Mouse (Mus musculus) liver, adult 2 months (tissue): ENCODE measurements around the gene Timm9. TPM values are rescaled to one million over a fixed set of nuclear protein-coding genes. Genes with fewer than 3 reads are reported as not detected.

Experiments
- DNase-seq: peaks from one replicate; pipeline ENCODE4 v3.0.0-alpha.2; 2011; ENCODE audit warnings: low read depth, low spot score; ENCODE audit errors: extremely low read depth
- H3K27ac ChIP-seq: fragments of 200-500 bp; replicated peaks from 2 replicates; pipeline ENCODE4 v1.5.1; 2012; ENCODE audit warnings: low read depth, mild to moderate bottlenecking, control low read depth, inconsistent platforms, low read length; ENCODE audit not compliant: insufficient read depth
- H3K27me3 ChIP-seq: fragments of 200-500 bp; 2 replicates; pipeline ENCODE4 v1.6.1; 2012; ENCODE audit warnings: mild to moderate bottlenecking, moderate library complexity, low read length, inconsistent platforms; ENCODE audit not compliant: control insufficient read depth, insufficient read depth
- H3K36me3 ChIP-seq: fragments of 200-500 bp; 2 replicates; pipeline ENCODE4 v1.6.1; 2012; ENCODE audit warnings: low read length, inconsistent platforms; ENCODE audit not compliant: control insufficient read depth, insufficient read depth
- H3K4me1 ChIP-seq: fragments of 200-500 bp; 2 replicates; pipeline ENCODE4 v1.6.1; 2011; ENCODE audit warnings: low read length; ENCODE audit not compliant: control insufficient read depth, insufficient read depth
- H3K4me3 ChIP-seq: fragments of 200-500 bp; 2 replicates; pipeline ENCODE4 v1.5.1; 2011; ENCODE audit warnings: low read depth, mild to moderate bottlenecking, control low read depth, low read length, moderate library complexity; ENCODE audit not compliant: insufficient read depth
- H3K79me2 ChIP-seq: fragments of 200-500 bp; 2 replicates; pipeline ENCODE4 v1.6.1; 2012; ENCODE audit warnings: inconsistent platforms, mild to moderate bottlenecking, low read length, moderate library complexity; ENCODE audit not compliant: control insufficient read depth, insufficient read depth
- H3K9ac ChIP-seq: fragments of 200-500 bp; 2 replicates; pipeline ENCODE4 v1.6.1; 2012; ENCODE audit warnings: low read depth, mild to moderate bottlenecking, control low read depth, inconsistent platforms, low read length
- CTCF ChIP-seq: fragments of 200-500 bp; IDR thresholded peaks from 2 replicates; pipeline ENCODE4 v1.5.1; 2011; ENCODE audit warnings: low read depth, low read length, control low read depth
- POLR2A ChIP-seq: fragments of 200-500 bp; IDR thresholded peaks from 2 replicates; pipeline ENCODE4 v1.6.1; 2011; ENCODE audit warnings: low read length, control low read depth; ENCODE audit not compliant: insufficient read depth; ENCODE audit errors: extremely low read depth
- WGBS: fragments of 180-500 bp; shearing (Covaris S2); methylation state at CpG from one replicate; pipeline ENCODE4 v1.1.7; 2018; 5-methylcytosine and 5-hydroxymethylcytosine counted together
- polyA plus RNA-seq: library from polyadenylated mRNA; depleted of rRNA; stranded (reverse); fragments of >200 nt; gene quantifications from 2 replicates; pipeline ENCODE4 v1.2.3, GENCODE M21; 2012
- total RNA-seq: library from RNA; depleted of rRNA; stranded (reverse); fragments of >200 nt; gene quantifications from 2 replicates; pipeline ENCODE4 v1.2.3, GENCODE M21; 2014

Gene Timm9
- total and polyA plus RNA-seq, 2 experiments: 12.0 to 27.8 TPM

DNA sequence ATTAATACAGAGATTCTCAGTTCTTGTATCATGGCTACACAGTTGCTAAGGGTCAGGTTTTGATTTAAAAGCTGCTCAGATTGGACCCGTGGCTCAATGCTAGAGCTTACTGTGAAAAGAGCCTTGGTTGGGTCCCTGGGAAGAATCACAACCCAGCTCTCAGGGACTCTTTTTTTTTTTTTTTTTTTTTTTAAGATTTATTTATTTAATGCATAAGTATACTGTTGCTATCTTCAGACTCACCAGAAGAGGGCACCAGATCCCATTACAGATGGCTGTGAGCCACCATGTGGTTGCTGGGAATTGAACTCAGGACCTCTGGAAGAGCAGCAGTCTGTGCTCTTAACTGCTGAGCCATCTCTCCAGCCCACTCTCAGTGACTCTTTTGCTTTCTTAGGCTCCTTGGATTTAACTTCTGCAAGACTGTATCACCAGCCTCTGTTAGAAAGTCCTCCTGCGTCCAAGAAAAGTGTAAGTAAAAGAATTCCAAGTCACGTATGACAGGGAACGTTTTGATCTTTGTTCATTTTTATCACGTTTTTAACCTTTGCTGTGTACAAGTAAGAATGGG lies 2.9 kb upstream of the Timm9 start:
- no peak overlapping the region for H3K4me3 ChIP-seq
- DNase-seq: no peak
- no peaks in the 10 kb centered on the region for H3K27me3 ChIP-seq
- no peak overlapping the region for H3K9ac ChIP-seq
- H3K27ac ChIP-seq: no peak overlapping the region
- H3K4me1 ChIP-seq: peaks cover 7% of the 10 kb centered on the region
- WGBS: 84% methylated on average over 5 of the region's 5 CpGs
- H3K79me2 ChIP-seq: peaks cover 7% of the 10 kb centered on the region
- peaks cover 7% of the 10 kb centered on the region; the same call in 1 of the 2 replicates for H3K36me3 ChIP-seq
- TF ChIP-seq POLR2A: no peak
- no peak for TF ChIP-seq CTCF

DNA sequence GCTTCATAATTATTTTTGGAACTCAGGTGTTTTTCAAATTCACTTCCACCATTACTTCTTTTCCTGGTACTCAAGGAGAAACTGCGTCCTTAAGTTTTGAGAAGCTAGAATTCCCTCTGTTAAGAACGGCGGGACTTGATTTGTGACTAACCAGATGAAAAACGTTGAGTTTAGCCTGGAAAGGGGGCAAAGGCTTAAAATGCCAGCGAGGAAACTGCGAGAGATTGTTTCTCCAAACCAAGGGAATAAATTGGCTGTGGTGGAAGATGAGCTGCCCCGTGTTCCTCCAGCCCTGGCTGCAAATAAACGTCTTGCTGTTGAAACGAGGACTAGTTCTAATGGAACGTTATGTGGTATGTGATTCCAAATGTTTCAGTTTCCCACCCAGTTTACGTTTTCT lies 1.2 kb upstream of the Timm9 start:
- Histone ChIP-seq H3K4me1 (peaks cover 7% of the 10 kb centered on the region), H3K79me2 (peaks cover 7% of the 10 kb centered on the region), H3K4me3 (peak overlapping the region; percentile 1; the same call in 1 of the 2 replicates), H3K36me3 (peaks cover 9% of the 10 kb centered on the region), H3K27me3 (no peaks in the 10 kb centered on the region), H3K27ac (no peak overlapping the region), H3K9ac (peak overlapping the region; percentile 41; the same call in 1 of the 2 replicates)
- no peak for TF ChIP-seq POLR2A
- TF ChIP-seq CTCF: no peak
- 3% methylated on average over 11 of the region's 11 CpGs for WGBS
- no peak for DNase-seq

DNA sequence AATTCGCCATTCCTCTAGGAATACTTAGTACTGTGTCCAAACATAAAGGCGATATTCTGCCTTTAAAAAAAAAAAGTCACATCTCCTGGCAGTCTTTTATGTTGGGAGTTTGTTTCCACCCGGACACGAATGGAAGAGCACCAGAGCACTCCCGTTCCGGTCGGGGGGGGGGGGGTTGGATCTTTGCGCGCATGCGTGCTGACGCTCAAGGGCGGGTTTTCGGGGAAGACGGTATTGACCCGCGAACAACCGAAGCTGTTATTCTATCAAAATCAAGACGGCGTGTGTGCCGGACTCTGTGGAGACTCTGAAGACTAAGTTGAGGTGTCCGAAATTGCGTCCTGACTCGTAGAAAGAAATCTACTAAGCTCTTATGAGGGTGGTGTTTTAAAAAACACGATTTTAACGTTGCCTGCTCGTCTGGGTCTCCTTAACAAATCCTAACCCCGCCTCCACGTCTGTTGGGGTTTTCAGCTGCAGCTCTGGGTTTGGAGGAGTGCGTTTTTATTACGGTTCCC lies 549 bp upstream of the Timm9 start:
- under 1% methylated on average over 30 of the region's 30 CpGs for WGBS

DNA sequence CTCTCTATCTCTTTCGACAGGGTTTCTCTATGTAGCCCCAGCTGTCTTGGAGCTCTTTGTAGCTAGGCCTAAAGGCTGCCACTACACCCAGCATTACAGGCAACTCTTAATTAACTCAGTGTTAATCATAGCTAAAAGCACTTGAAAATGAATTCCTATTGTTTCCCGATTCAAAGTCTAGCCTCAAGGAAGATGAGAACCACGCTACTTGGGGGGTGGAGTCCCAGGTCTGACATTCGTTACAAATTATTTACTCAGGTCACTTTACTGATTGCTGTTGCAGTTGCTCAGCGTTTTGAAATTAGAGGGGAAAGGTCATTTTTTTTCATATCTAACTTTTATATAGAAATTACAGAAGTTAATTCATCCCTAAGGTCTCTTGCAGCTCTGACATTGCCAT lies 903 bp downstream of the Timm9 start:
- Histone ChIP-seq H3K9ac (no peak overlapping the region), H3K79me2 (peaks cover 7% of the 10 kb centered on the region), H3K27me3 (no peaks in the 10 kb centered on the region), H3K36me3 (peaks cover 20% of the 10 kb centered on the region), H3K27ac (no peak overlapping the region), H3K4me3 (peak overlapping the region; percentile 76), H3K4me1 (peaks cover 7% of the 10 kb centered on the region)
- 13% methylated on average over 5 of the region's 5 CpGs for WGBS
- DNase-seq: peak; percentile 73
- no peak for TF ChIP-seq CTCF
- TF ChIP-seq POLR2A: no peak

More for the DNA sequence above, 549 bp upstream of the Timm9 start:
- peak overlapping the region; percentile 77 for H3K4me3 ChIP-seq
- peaks cover 8% of the 10 kb centered on the region for H3K36me3 ChIP-seq
- H3K27ac ChIP-seq: peak overlapping the region; percentile 78
- peaks cover 7% of the 10 kb centered on the region for H3K79me2 ChIP-seq
- H3K9ac ChIP-seq: peak overlapping the region; percentile 69
- no peaks in the 10 kb centered on the region for H3K27me3 ChIP-seq
- peaks cover 7% of the 10 kb centered on the region for H3K4me1 ChIP-seq
- DNase-seq: no peak
- TF ChIP-seq POLR2A (no peak), CTCF (no peak)

GRCm38 (mm10) chr12:71123286-71123685 lies 13.2 kb downstream of the Timm9 start:
- H3K36me3 ChIP-seq: peaks cover 38% of the 10 kb centered on the region
- H3K27ac ChIP-seq: no peak overlapping the region
- TF ChIP-seq POLR2A: no peak
- TF ChIP-seq CTCF: no peak
- H3K4me1 ChIP-seq: no peaks in the 10 kb centered on the region
- 87% methylated on average over 9 of the region's 9 CpGs for WGBS
- no peaks in the 10 kb centered on the region for H3K79me2 ChIP-seq
- no peak for DNase-seq
- no peaks in the 10 kb centered on the region for H3K27me3 ChIP-seq
- no peak overlapping the region for H3K4me3 ChIP-seq
- H3K9ac ChIP-seq: no peak overlapping the region

DNA sequence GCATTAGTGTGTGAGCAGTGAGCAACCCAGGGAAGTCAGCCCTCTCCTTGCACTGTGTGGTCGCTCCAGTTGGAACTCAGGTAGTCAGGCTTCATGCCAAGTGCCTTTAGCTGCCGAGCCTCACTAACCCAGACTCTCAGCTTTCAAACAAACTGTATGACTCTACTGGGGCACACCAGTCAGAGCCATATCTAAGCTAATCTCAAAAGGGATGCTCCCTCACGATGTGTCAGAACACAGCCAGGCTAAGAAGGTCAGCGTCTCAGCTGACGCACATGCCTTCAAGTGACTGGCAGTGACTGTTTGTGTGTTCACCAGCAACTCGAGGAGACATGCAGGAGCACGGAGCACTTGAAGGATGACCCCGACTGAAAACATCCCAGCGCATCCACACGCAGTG lies 13.8 kb downstream of the Timm9 start:
- H3K36me3 ChIP-seq: peaks cover 38% of the 10 kb centered on the region
- H3K79me2 ChIP-seq: no peaks in the 10 kb centered on the region
- 88% methylated on average over 10 of the region's 10 CpGs for WGBS
- no peak for DNase-seq
- H3K4me1 ChIP-seq: no peaks in the 10 kb centered on the region
- H3K9ac ChIP-seq: no peak overlapping the region
- H3K27me3 ChIP-seq: no peaks in the 10 kb centered on the region
- H3K27ac ChIP-seq: no peak overlapping the region
- TF ChIP-seq CTCF (no peak), POLR2A (no peak)
- no peak overlapping the region for H3K4me3 ChIP-seq
